In genomic region chr1:109081337-109081736, GRCm38 (mm10) we compare ENCODE assay signal across 27 mouse cellular contexts.
A peak's percentile ranks its signal among the peaks of the same experiment; 100 is the strongest.
DNase-seq lines count a peak whose midpoint lies in the region; ATAC-seq and TF ChIP-seq lines count a peak whose summit lies in the region.
"Had no signal": no experiment of that assay in that cellular context is flagged by ENCODE, and none has a peak within 500 bp of the region (broad histone marks: within the 10 kb centered on the region; RNA-seq: fewer than 3 reads in every experiment).

No protein-coding gene starts in this region.

- H3K4me1 ChIP-seq in hindbrain, postnatal 0 days (ENCODE audit: insufficient read depth, low read length) = no peaks in the 10 kb centered on the region
- H3K4me1 ChIP-seq in hindbrain, embryonic 14.5 days (replicated peaks; ENCODE audit: control insufficient read depth, insufficient read depth, low read length) = no peaks in the 10 kb centered on the region
- H3K4me1 ChIP-seq: embryonic facial prominence, embryonic 12.5 days; heart, embryonic 12.5 days; limb, embryonic 12.5 days; midbrain, embryonic 12.5 days had no signal

- no peaks in the 10 kb centered on the region for H3K9me3 ChIP-seq in hindbrain, postnatal 0 days (ENCODE audit: low read length)
- H3K9me3 ChIP-seq in hindbrain, embryonic 14.5 days (ENCODE audit: control insufficient read depth, low read length) = no peaks in the 10 kb centered on the region
- H3K9me3 ChIP-seq: embryonic facial prominence, embryonic 12.5 days; heart, embryonic 12.5 days; limb, embryonic 12.5 days; midbrain, embryonic 12.5 days had no signal

- H3K4me2 ChIP-seq in hindbrain, postnatal 0 days (ENCODE audit: low read depth, low read length) = no peak overlapping the region
- H3K4me2 ChIP-seq in hindbrain, embryonic 14.5 days (replicated peaks) = no peak overlapping the region
- H3K4me2 ChIP-seq: embryonic facial prominence, embryonic 12.5 days; heart, embryonic 12.5 days; limb, embryonic 12.5 days; liver, embryonic 11.5 days; midbrain, embryonic 12.5 days had no signal

- no peak for TF ChIP-seq CTCF in hindbrain, postnatal 0 days (IDR thresholded peaks at IDR 0.05; ENCODE audit: low read depth)

- 56% methylated on average over 2 of the region's 2 CpGs for WGBS in hindbrain, postnatal 0 days
- WGBS in hindbrain, embryonic 14.5 days = 51% methylated on average over 2 of the region's 2 CpGs

- DNase-seq in cerebellum, postnatal 10 days = peak; percentile 3 to 7
- DNase-seq in hindbrain, postnatal 0 days (ENCODE audit: low spot score) = peak; percentile 8
- DNase-seq in hindbrain, embryonic 14.5 days (ENCODE audit: low spot score) = no peak
- DNase-seq in A20 (ENCODE audit: low read depth, low spot score) = peak; percentile 14
- DNase-seq in brain, adult 2 months (ENCODE audit: low read depth, low spot score) = peak; percentile 5
- no peak for DNase-seq in adrenal gland, adult (ENCODE audit: inconsistent age in 2 of 2, low spot score in 1 of 2)
- DNase-seq in spleen, postnatal 10 days (ENCODE audit: low spot score in 2 of 2) = no peak
- DNase-seq: adrenal gland, postnatal 14 days; cerebellum, adult 11 months; cerebellum, adult 9-11 months; gastrocnemius, postnatal 14 days; heart, adult 18-20 months; heart, postnatal 10 days; kidney, adult 18-20 months; layer of hippocampus, postnatal 36 days; liver, postnatal 0 days; lung, postnatal 14 days; right cerebral cortex, postnatal 25 days; spleen, adult 18-20 months had no signal

- H3K4me3 ChIP-seq in hindbrain, postnatal 0 days (ENCODE audit: low read length) = no peak overlapping the region
- no peak overlapping the region for H3K4me3 ChIP-seq in hindbrain, embryonic 14.5 days (replicated peaks; ENCODE audit: low read length)
- H3K4me3 ChIP-seq: embryonic facial prominence, embryonic 12.5 days; heart, embryonic 12.5 days; limb, embryonic 12.5 days; midbrain, embryonic 12.5 days had no signal

- H3K27ac ChIP-seq in hindbrain, postnatal 0 days = no peak overlapping the region
- no peak overlapping the region for H3K27ac ChIP-seq in hindbrain, embryonic 14.5 days
- H3K27ac ChIP-seq: embryonic facial prominence, embryonic 12.5 days; limb, embryonic 12.5 days; midbrain, embryonic 12.5 days had no signal

- no peaks in the 10 kb centered on the region for H3K27me3 ChIP-seq in hindbrain, postnatal 0 days (ENCODE audit: insufficient read depth, low read length)
- no peaks in the 10 kb centered on the region for H3K27me3 ChIP-seq in hindbrain, embryonic 14.5 days (ENCODE audit: control insufficient read depth, insufficient read depth, low read length)
- H3K27me3 ChIP-seq: embryonic facial prominence, embryonic 12.5 days; heart, embryonic 12.5 days; limb, embryonic 12.5 days; midbrain, embryonic 12.5 days had no signal

- H3K9ac ChIP-seq in hindbrain, postnatal 0 days (replicated peaks; ENCODE audit: low read length) = no peak overlapping the region
- no peak overlapping the region for H3K9ac ChIP-seq in hindbrain, embryonic 14.5 days
- H3K9ac ChIP-seq: embryonic facial prominence, embryonic 12.5 days; heart, embryonic 12.5 days; limb, embryonic 12.5 days; liver, postnatal 0 days; midbrain, embryonic 12.5 days had no signal

- ATAC-seq in cerebellum, adult (ENCODE audit: insufficient number of reproducible peaks, low FRiP score, low TSS enrichment) = no peak
- ATAC-seq in hindbrain, postnatal 0 days = no peak
- ATAC-seq in hindbrain, embryonic 14.5 days (ENCODE audit: low FRiP score) = no peak
- ATAC-seq: CD4-positive, CD25-positive, alpha-beta regulatory T cell, adult 4 months; forebrain, embryonic 16.5 days; liver, postnatal 0 days had no signal

- H3K36me3 ChIP-seq in hindbrain, postnatal 0 days (ENCODE audit: insufficient read depth, low read length) = no peaks in the 10 kb centered on the region
- H3K36me3 ChIP-seq in hindbrain, embryonic 14.5 days (replicated peaks; ENCODE audit: control insufficient read depth, insufficient read depth) = no peaks in the 10 kb centered on the region
- H3K36me3 ChIP-seq: embryonic facial prominence, embryonic 12.5 days; heart, embryonic 12.5 days; limb, embryonic 12.5 days; midbrain, embryonic 12.5 days had no signal

Comparison
In these comparisons a context has a peak if more than half of its experiments do, and no peak if none do; other contexts are left out.
1. DNase-seq: peak in cerebellum, postnatal 10 days (2 of 2), hindbrain, postnatal 0 days (single experiment), A20 (single experiment) and brain, adult 2 months (single experiment); none in hindbrain, embryonic 14.5 days (single experiment), adrenal gland, adult (0 of 2) and spleen, postnatal 10 days (0 of 2).